Mouse (Mus musculus) left cerebral cortex, postnatal 36 days (tissue): ENCODE data around the gene Prdx2. TPM values are rescaled to one million over a fixed set of nuclear protein-coding genes. Genes with fewer than 3 reads are reported as not detected.

ENCODE experiments used
- DNase-seq, 2 experiments: peaks; one replicate each; pipeline ENCODE4 v3.0.0; 2021 to 2022; ENCODE audit warnings: low spot score in 2 of 2, mixed read lengths in 1 of 2
- intact Hi-C: fragments of 180-260 bp; cut with DNase I; formaldehyde crosslinking; loops from one replicate; pipeline ENCODE4 v1.15.1; 2025
- total RNA-seq, 2 experiments: library from RNA; stranded (reverse); gene quantifications; 2 replicates each; pipeline ENCODE4 v1.2.3; 2021

The Prdx2 gene
- total RNA-seq: 100 to 1,000 TPM; 324 to 340 TPM

- intact Hi-C loops: loop anchor here (5.0 kb wide), 1 partner anchor 38 kb away; no protein-coding TSS in a partner anchor
- peak; percentile 71 to 78 for DNase-seq
Measured at GRCm38 (mm10) chr8:84969241-84970134, at the start of gene Prdx2, which contains the start of the genes Gm49661 and Rnaseh2a. Prdx2 (plus strand) TSS chr8:84969587. Gm49661 (minus strand) TSS chr8:84969433. Rnaseh2a (minus strand) TSS chr8:84969767.

GRCm38 (mm10) chr8:84921596-84921995 lies 47.8 kb upstream of the Prdx2 start:
- intact Hi-C loops: no loop called here
- no peak for DNase-seq

DNA sequence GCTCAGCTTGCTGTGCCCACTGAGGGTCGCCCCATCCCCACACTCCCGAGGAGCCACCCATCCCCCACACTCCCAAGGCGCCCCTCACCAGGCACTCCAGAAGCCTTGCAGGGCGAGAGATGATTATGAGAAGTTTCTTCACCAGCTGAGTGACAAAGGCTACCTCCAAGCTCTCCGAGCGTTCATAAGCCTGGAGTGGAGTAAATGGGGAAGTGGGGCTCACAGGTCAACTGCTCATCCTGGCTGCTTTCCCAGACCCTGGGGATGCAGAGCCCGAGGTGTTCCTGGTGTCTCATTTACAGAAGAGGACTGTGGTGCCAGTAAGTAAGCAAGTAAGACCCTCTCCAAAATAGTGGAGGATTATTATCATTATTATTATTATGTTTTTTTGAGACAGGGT lies 43.8 kb upstream of the Prdx2 start:
- no peak for DNase-seq
- intact Hi-C loops: no loop called here

- intact Hi-C loops: no loop called here
- no peak for DNase-seq
Measured at GRCm38 (mm10) chr8:84927513-84927912, 41.9 kb upstream of the Prdx2 start.

DNA sequence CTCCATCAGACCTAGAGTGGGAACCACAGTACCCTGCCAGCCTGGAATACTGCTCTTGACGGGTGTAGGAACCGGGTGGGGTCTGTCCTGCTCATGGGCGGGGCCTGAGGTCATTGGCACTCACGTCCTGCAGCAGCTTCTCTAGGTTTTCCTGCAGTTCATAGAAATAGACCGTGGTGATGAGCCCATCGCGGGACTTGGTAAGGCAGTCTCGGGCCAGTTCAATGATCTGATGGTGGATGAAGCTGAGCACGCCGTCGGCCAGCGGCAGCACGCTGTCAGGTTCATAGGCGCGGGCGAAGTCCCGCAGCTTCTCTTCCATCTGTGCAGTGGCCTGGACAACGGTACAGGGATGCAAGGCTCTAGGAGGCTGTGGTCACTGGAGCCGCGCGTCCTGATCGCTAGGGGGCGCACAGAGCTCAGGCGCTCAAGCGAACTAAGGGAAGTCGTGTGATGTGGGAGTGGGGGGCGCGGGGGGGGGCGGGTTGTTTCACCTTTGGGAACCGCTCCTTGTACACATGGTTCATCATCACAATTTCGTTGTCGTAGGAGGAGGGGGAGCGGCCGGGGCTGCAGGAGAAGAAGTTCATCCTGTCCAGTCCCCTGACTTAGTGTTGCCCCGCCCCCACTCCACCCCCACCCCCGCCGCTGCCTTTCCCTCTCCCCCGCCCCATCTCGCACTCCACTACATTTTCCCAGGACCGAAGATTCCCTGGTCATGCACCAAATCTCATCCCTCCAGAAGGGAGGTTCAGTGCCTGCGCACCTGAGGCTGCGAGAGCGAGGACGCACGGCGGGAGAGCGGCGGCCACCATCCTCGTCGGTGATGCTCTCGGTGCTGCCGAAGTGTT lies 40.7 kb upstream of the Prdx2 start:
- DNase-seq: peak; percentile 60 to 68
- intact Hi-C loops: no loop called here

DNA sequence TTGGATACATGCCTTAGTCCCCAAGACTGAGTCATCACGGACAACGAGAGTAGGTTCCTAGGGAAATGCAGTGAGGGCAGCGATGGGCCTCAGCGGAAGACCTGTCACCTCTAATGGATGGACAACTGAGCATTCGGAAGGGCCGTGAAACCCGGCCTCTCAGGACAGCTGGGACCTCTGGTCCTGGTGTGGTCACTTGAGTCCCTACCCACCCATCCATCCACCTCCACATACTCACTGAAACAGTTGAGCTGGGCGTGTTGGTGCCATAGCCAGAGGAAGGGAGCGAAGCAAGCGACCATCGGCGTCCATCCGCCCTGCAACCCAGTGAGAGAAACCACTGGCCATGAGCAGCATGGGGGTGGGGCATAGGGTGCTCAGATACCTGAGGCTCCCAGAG lies 38.8 kb upstream of the Prdx2 start:
- intact Hi-C loops: no loop called here
- DNase-seq: no peak

DNA sequence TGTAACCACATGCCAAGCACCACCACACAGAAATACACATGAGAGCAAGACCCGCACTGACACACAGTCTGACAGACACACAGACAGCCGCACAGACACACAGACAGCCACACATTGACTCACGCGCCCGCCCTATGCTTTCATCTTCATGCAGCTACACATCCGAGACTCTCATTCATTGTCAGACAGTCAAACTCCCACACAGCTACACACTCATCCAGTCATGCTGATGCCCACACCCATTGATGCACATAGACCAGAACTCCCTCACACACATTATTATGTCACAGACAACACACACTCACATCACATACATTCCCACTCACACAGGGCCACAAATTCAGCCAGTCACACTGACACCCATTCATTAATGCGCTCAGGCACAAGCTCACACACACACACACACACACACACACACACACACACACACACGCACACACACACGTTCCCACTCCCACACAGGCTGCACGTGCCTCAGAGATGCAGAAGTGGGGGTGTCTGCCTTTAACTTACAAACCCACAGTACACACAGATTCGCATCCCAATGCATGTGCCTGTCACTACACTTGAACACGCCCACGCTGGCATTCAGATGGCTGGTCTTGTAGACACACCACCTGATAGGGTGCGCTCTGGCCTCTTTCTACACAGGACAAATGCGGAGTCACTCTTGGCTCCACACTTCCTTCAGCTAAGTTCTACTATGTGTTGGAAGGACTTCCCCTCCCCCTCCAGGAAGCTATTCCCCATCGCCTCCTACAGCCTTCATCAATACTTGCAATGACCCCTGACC lies 35.4 kb upstream of the Prdx2 start:
- DNase-seq: peak; percentile 39 to 41
- intact Hi-C loops: no loop called here

DNA sequence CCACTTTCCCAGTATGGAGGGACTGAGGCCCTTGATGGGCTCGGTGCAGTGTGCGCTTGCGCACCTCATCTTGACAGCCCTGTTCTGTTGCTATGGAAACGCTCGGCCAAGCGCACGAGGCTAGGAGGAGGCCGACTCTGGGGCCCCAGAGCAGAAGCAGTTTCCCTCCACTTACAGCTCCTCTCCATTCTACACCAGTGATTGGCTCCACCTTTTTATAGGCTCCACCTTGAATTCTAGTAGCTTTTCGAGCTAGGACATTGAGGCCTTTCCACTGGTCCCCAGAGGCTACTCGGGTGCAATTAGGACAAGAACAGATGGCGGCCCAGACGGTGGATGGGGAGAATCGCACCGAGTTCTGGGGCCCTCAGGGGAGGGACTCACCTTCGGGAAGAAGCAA lies 34.5 kb upstream of the Prdx2 start:
- peak; percentile 43 to 55 for DNase-seq
- intact Hi-C loops: no loop called here

GRCm38 (mm10) chr8:84935489-84935888 lies 33.9 kb upstream of the Prdx2 start:
- intact Hi-C loops: no loop called here
- DNase-seq: no peak

DNA sequence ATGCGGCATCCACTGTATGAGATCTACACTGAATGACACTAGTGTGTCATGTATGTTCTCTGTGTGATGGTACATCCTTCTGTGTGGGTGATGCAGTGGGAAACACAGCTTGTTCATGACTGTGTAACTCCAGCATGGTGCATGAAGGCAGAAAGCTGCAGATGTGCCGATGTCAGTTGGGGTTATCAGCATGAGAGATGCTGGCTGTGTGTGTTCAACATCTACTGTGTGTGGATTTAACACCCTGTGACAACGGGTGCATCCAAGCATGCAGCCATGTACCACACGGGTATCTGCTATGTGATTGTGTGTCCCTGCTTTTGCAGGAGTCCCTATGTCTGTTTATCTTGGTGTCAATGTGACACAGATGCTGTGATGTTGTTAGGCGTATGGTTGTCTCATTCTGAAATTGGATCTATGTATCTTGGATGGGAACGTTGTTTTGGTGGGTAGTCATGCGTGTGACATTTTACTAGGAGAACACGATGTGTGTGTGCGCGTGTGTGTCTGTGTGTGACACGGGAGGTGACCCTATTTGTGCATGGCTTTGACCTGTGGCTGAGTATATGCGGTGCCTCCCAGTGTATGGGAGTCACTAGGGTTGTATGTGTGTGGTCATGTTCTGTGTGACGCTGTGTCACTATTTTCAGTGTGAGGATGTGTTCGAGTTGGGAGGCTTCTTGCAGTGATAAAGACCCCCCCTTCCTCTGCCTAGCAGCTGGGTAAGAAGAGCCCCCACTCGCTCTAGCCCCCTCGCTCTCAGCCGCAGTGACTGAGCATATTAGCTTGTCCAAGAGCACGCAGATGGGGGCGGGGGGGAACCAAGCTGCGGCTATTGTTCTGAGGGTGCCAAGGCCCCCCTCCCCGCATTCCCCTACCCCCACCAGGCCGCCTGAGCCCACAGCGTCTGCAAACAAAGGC lies 33.1 kb upstream of the Prdx2 start:
- no peak for DNase-seq

GRCm38 (mm10) chr8:84936962-84937546 lies 32.3 kb upstream of the Prdx2 start, which contains the start of gene Mast1:
Mast1 (minus strand) TSS chr8:84937359.
- intact Hi-C loops: no loop called here

More for the DNA sequence above, 33.1 kb upstream of the Prdx2 start:
- intact Hi-C loops: no loop called here

DNA sequence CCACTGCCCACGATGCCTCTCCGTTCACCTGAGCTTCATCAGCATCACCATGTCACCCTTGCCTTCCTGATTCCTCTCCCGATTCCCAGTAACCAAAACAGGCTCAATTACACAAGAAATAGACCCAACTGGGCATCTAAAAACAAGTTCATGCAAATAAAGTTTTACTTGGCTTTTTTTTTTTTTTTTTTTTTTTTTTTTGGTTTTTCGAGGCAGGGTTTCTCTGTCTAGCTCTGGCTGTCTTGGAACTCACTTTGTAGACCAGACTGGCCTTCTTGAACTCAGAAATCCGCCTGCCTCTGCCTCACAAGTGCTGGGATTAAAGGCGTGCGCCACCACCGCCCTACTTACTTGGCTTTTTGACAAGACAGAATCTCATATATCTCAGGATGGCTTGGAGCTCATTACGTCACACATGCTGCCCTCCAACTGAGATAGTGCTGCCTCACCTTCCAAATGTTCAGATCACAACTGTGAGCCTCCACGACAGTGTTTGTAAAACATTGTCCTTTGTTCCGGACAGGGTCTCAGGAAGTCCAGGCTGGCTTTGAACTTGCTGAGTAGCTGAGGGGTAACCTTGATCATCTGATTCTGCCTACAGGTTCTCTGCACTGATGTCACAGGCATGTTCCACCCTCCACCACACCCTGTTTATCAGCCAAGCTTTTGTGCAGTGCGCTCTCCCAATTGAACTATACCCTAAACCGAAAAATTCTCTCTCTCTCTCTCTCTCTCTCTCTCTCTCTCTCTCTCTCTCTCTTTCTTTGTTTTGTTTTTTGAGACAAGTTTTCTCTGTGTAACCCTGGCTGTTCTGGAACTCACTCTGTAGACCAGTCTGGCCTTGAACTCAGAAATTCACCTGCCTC lies 31.5 kb upstream of the Prdx2 start:
- no peak for DNase-seq
- intact Hi-C loops: no loop called here

More at GRCm38 (mm10) chr8:84936962-84937546, 32.3 kb upstream of the Prdx2 start, which contains the start of gene Mast1:
- peak; percentile 68 to 82 for DNase-seq

DNA sequence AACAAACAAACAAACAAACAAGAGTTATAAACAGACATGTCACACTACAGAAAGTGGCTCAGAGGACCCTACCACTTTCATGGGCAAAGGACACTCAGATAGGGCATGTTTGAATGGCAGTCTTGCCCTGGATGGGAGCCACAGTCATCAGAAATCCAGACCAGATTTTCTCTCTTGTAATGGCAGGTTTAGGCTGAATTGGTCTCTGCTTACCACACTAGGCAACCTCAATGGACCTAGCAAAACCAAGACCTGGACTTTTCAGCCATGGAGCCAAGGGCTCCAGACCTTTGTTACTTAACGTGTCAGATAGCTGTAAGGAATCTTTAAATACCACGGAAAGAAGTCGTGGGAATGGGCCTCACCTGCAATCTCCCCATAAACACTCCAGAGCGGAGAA lies 25.7 kb upstream of the Prdx2 start:
- intact Hi-C loops: no loop called here
- no peak for DNase-seq

GRCm38 (mm10) chr8:84944478-84945160 lies 24.8 kb upstream of the Prdx2 start:
- intact Hi-C loops: no loop called here
- DNase-seq: peak; percentile 69 to 78

DNA sequence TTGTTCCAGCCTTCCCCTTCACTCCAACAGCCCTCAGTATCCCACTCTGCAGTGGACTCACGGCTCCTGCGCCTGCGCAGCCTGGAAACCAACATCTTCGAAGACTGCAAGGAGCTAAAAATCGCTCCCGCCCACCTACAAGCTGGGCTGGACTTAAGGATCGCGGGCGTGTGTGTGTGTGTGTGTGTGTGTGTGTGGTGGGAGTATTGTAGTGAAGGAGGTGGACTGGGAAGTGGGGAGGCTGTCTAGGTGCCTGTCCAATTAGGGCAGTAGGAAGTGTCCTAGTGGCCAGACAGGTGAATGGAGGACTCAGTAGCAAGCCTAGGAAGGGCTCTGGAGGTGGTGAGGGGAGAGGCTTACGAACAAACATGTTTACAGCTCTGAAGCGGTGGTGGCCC lies 24.2 kb upstream of the Prdx2 start:
- intact Hi-C loops: no loop called here
- DNase-seq: peak; percentile 83 to 90
